Mouse (Mus musculus): ENCODE data around the gene Atf4.

Atf4 gene

DNA sequence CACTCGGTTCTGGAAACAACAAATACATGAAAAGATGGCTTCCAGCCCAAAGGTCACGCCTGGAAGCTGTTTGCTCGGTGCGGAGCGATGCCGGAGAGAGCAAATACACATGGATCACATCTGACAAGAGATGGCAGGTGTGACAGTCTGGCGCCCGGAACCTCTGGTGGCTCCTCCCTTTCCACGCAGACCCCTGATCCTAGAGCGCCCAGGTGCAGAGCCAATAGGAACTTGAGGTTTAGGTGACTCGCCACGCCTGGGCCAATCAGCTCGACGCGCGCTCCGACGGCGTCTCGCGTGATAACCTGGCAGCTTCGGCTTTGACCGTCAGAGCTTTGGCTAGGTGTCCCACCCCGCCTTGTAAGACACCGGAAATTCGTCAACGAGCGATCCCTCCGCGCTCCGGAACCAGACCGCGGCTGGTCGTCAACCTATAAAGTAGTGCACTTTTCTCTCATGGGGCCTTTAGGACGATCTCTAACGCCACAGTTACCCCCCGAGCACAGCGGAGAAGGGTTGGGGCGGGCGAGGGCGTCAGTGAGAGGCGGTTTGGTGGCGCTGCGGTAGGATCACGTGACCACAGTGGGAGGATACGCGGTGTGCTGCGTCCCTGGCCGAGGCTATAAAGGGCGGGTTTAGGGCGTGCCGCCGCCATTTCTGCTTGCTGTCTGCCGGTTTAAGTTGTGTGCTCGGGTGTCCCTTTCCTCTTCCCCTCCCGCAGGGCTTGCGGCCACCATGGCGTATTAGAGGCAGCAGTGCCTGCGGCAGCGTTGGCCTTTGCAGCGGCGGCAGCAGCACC, at the start of gene Atf4:
Gene Atf4 (plus strand): TSS at position 338 of the 799 bp plus-strand sequence.
- peak; percentile 99 for DNase-seq (ENCODE audit: low read depth, low spot score)

DNA sequence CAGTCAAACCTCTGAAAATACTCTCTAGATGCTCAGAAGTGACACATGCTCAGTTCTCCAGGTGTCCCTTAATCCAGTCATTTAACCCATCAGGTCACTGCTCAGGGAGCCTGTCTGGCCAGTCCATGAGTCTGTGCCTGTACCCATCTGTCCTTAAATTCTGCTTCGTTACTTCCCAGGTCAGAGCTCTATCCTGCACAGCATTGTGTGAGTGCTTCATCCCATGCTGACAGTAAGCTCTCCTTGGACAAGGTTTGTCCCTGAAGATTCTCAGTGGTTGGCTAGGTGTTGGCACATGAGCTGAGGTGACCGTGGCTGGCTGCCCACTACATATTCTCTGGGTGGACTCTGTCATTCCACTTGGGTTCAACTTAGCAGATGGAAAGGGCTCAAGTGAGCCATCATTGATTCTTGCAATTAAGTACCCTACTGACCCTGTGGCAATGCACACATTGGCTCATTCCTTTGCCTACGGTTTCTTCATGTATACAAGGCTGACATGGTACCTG, 48.9 kb upstream of the Atf4 start:
- DNase-seq (ENCODE audit: low read depth, low spot score): no peak

DNA sequence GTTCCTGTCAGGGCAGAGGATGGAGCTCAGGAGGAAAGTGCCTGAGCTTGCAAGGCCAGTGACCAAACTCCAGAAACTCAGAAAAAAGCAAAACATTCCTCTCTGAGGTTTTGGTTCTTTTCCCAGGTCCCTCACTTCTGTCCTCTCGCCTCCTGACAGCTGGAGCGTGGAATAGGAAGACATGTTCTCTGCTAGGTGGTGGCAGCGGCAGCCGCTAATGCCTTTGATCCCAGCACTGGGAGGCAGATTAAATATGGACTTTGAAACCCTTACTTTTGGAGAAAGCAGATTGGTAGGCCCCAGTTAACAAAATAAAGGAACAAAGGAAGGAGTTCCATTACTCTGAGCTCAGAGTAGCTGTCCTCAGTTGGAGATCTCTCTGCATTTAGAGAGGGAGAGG, 46.5 kb upstream of the Atf4 start:
- no peak for DNase-seq (ENCODE audit: low read depth, low spot score)

DNA sequence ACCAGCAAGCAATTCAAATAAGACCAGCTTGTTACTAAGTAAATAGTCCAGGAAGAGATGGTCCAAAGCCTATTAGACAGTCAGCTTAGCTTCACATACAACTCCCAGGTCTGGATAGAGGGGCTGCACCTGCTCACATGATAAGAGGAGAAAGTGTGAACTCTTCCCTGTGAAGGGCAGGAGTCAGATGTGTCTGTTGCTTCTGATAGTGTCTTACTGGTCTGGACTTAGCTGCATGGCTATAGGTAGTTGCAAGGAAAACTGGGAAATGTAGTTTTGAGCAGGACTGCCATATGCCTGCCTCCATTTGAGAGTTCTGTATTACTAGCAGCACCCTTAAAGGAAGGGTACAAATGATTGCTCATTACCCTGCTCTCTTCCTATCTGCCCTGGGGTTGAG, 41.3 kb upstream of the Atf4 start:
- DNase-seq (ENCODE audit: low read depth, low spot score): no peak

DNA sequence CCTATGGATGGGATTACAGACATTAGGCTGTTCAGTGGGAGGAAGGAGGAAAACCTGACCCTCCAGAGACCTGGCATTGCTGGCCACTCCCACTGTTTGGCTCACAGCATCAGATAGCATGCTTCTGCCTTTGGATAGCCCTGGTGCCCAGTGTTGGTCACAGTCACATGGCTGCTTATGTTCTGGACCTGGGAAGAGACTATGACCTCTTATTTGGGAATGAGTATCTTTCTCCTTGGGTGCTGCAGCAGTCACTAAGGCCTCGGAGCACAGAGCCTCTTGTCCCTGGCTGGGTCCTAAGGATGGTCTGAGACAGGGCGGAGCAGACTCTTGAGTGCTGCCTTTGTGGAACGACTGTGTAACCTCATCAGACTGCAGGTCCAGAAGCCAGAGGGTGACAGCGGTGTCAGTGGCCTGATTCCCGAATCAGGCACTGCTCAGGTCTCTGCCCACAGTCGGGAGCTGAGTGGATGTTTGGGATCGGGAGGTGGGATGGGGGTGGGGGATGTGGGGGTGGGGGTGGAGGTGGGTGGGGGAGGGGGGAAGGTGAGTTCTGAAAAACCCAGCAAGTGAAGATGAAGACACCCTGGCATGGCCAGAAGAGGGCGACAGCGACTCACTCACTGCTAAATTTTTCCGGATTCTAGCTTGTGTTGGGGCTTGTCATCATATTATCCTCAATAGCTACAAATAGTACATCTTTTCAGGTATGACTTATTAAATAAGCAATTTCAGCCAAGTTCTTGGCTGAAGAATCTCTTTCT, 39.1 kb upstream of the Atf4 start:
- DNase-seq (ENCODE audit: low read depth, low spot score): peak; percentile 65

GRCm38 (mm10) chr15:80216480-80216820, 38.5 kb upstream of the Atf4 start:
- DNase-seq (ENCODE audit: low read depth, low spot score): no peak

GRCm38 (mm10) chr15:80217476-80217875, 37.5 kb upstream of the Atf4 start:
- DNase-seq (ENCODE audit: low read depth, low spot score): no peak

- DNase-seq (ENCODE audit: low read depth, low spot score): peak; percentile 93
These were observed 35.8 kb upstream of the Atf4 start for GRCm38 (mm10) chr15:80219211-80219610.

DNA sequence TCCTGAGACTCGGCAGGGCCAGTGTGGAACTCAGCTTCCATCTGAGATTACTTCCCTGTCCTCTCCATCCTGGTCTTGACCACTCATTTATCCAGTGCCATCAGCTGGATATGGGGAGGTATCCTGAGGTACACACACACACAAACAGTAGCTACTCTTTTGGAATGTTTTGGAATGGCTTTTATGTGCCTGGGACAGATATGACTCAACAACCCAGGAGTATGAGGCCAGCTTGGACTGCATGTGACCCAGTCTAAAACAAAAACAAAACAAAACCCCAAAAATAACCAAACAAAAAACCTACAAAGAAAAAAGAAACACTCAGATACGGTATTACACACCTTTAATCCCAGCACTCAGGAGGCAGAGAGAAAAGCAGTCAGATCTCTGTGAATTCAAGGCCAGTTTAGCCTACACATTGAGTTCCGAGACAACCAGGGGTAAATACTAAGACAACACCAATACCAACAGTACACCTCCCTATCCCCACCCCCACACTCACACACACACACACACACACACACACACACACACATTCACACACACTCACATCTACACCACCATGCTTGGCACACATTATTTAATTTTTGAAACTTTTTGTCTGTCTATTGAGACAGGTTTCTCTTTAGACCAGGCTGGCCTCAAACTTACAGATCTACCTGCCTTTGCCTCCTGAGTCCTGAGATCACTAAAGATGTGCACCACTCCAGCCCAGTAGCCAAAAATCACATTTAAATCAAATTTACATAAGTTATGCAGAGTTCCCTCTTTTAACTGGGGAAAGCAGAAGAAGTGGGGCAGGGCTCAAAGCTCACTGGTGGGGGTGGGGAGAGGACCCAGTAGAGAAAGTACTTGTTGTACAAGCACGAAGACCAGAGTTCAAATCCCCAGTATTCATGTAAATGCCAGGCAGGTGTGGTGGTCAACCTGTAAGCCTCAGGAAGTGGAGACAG, 35.0 kb upstream of the Atf4 start:
- peak; percentile 90 for DNase-seq (ENCODE audit: low read depth, low spot score)

GRCm38 (mm10) chr15:80221031-80221430, 34.0 kb upstream of the Atf4 start:
- DNase-seq (ENCODE audit: low read depth, low spot score): peak; percentile 68

DNA sequence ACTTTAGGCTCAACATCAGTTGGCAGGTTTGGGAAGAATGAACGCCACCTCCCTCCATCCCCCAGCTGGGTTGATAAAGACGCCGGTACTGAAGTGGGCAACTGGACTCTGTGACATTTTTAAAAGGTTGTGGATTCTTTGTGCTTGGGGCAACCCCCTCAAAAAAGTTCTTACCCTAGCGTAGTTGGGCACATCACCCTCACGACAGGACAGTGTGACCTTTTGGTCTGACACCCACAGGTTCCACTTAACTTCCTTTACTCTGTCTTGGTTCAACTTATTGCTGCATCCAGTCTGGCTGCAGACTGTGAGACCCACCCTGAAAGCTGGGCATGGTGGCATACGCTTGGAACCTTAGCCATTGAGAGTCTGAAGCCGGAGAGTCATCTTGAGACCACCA, 31.2 kb upstream of the Atf4 start:
- DNase-seq (ENCODE audit: low read depth, low spot score): no peak

- DNase-seq (ENCODE audit: low read depth, low spot score): peak; percentile 89
These were observed 29.8 kb upstream of the Atf4 start for GRCm38 (mm10) chr15:80225208-80225607.

- peak; percentile 81 for DNase-seq (ENCODE audit: low read depth, low spot score)
These were observed 29.2 kb upstream of the Atf4 start for GRCm38 (mm10) chr15:80225796-80226195.

GRCm38 (mm10) chr15:80228071-80228800, 26.7 kb upstream of the Atf4 start:
- peak; percentile 62 for DNase-seq (ENCODE audit: low read depth, low spot score)

GRCm38 (mm10) chr15:80232331-80232730, 22.7 kb upstream of the Atf4 start:
- DNase-seq (ENCODE audit: low read depth, low spot score): peak; percentile 47

- no peak for DNase-seq (ENCODE audit: low read depth, low spot score)
These were observed 21.9 kb upstream of the Atf4 start for GRCm38 (mm10) chr15:80233053-80233452.

GRCm38 (mm10) chr15:80233733-80234509, 21.1 kb upstream of the Atf4 start, which contains the start of gene Mief1:
Mief1 (plus strand) TSS chr15:80234018.
- peak; percentile 99 for DNase-seq (ENCODE audit: low read depth, low spot score)

- no peak for DNase-seq (ENCODE audit: low read depth, low spot score)
These were observed 19.4 kb upstream of the Atf4 start, which contains the start of gene AC140267.1 for GRCm38 (mm10) chr15:80235535-80235934. AC140267.1 (plus strand) TSS chr15:80235835.

GRCm38 (mm10) chr15:80248135-80248534, 6.8 kb upstream of the Atf4 start:
- DNase-seq (ENCODE audit: low read depth, low spot score): no peak

GRCm38 (mm10) chr15:80248596-80248995, 6.4 kb upstream of the Atf4 start:
- DNase-seq (ENCODE audit: low read depth, low spot score): no peak
